Mouse (Mus musculus) C2C12 (cell line): Measurements from ENCODE around the gene Itga1.

ENCODE experiments used
- CEBPB ChIP-seq: IDR thresholded peaks from one replicate; pipeline ENCODE4 v1.6.1; 2011; ENCODE audit warnings: low read depth, mild to moderate bottlenecking, control low read depth, moderate library complexity
- CTCF ChIP-seq: IDR thresholded peaks from one replicate; pipeline ENCODE4 v1.5.1; 2011; ENCODE audit not compliant: control insufficient read depth, insufficient read depth, insufficient read length
- FOSL1 ChIP-seq: IDR thresholded peaks from one replicate; pipeline ENCODE4 v1.8.0; 2011; ENCODE audit warnings: mild to moderate bottlenecking, low read length; ENCODE audit not compliant: poor library complexity, insufficient read depth, severe bottlenecking
- MAX ChIP-seq: IDR thresholded peaks from one replicate; pipeline ENCODE4 v1.6.1; 2011; ENCODE audit warnings: mild to moderate bottlenecking, control low read depth
- MYOD1 ChIP-seq: IDR thresholded peaks from one replicate; pipeline ENCODE4 v1.6.1; 2011; ENCODE audit warnings: low read depth; ENCODE audit not compliant: control insufficient read depth, insufficient read length
- MYOG ChIP-seq: IDR thresholded peaks from one replicate; pipeline ENCODE4 v1.6.1; 2011; ENCODE audit not compliant: control insufficient read depth, insufficient read length; ENCODE audit errors: extremely low read depth
- USF1 ChIP-seq: IDR thresholded peaks from one replicate; pipeline ENCODE4 v1.6.1; 2011; ENCODE audit warnings: low read depth, mild to moderate bottlenecking, control low read depth, moderate library complexity

DNA sequence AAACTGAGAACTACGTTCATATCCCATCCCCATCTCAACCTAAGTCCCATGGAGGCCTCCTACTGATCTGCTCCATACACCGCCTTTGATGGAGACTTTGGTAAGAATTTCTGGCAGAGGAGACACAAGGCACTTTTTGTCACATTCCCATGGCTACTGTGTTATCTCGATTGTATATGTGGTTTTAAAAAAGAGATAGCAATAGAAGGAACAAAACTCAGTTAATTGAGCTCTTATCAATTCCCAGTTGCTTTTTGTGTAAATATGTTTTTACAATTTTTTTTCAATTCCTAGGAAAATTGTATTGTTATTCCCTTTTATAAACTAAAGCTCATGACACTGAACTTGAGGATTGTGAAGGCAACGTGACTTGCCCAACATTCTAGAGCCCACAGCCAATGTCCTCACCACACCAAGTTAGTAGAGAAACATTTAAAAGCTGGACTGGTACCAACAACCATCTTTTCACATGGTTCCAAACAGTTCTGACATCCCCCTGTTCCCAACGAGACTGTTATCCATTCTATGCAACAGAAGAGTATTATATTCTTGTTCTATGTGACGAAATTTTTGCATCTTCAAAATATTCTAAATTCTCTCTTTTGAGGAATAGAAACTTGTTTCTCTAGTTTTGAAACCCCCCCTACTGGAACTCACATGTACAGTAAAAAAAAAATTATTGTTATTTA is 22.6 kb downstream of the Itga1 start:
- no peak for TF ChIP-seq CTCF
- no peak for TF ChIP-seq MAX
- no peak for TF ChIP-seq USF1
- TF ChIP-seq MYOD1 = no peak
- no peak for TF ChIP-seq CEBPB
- no peak for TF ChIP-seq MYOG
- TF ChIP-seq FOSL1 = no peak
